Mouse (Mus musculus) MEL (cell line): ENCODE results near the gene Tbcb. TPM values are rescaled to one million over a fixed set of nuclear protein-coding genes. Genes with fewer than 3 reads are reported as not detected.
A peak's percentile ranks its signal among the peaks of the same experiment; 100 is the strongest.

Experiments
- DNase-seq: peaks from one replicate; pipeline ENCODE4 v3.0.0; 2011; ENCODE audit warnings: low read depth, low spot score
- H3K27ac ChIP-seq: 2 replicates; pipeline ENCODE4 v1.5.1; 2012; ENCODE audit warnings: low read depth, mild to moderate bottlenecking, control low read depth, low read length, moderate library complexity; ENCODE audit not compliant: control insufficient read depth
- H3K27me3 ChIP-seq, 2 experiments: fragments of 150-350 bp in 1 of 2; sonication (generic) in 1 of 2; 2 replicates each; pipeline ENCODE4 v1.6.1; 2012; ENCODE audit warnings: low read length in 2 of 2, mild to moderate bottlenecking in 2 of 2, improper control_type of control experiment in 1 of 2, moderate library complexity in 1 of 2; ENCODE audit not compliant: insufficient read depth in 2 of 2, control insufficient read depth in 1 of 2
- H3K36me3 ChIP-seq, 2 experiments: 2 replicates each; pipeline ENCODE4 v1.6.1; 2012 to 2014; ENCODE audit warnings: low read length in 2 of 2, improper control_type of control experiment in 1 of 2, inconsistent platforms in 1 of 2, mild to moderate bottlenecking in 1 of 2; ENCODE audit not compliant: insufficient read depth in 2 of 2, control insufficient read depth in 1 of 2
- H3K4me1 ChIP-seq, 2 experiments: fragments of 150-350 bp in 1 of 2; sonication (generic) in 1 of 2; 2 replicates each; pipeline ENCODE4 v1.6.1; 2012; ENCODE audit warnings: low read length in 2 of 2, improper control_type of control experiment in 1 of 2, mild to moderate bottlenecking in 1 of 2; ENCODE audit not compliant: insufficient read depth in 2 of 2, control insufficient read depth in 1 of 2
- H3K4me3 ChIP-seq, 2 experiments: fragments of 150-350 bp in 1 of 2; sonication (generic) in 1 of 2; 2 replicates each; pipeline ENCODE4 v1.5.1; 2012; ENCODE audit warnings: low read depth in 2 of 2, low read length in 2 of 2, mild to moderate bottlenecking in 2 of 2, moderate library complexity in 2 of 2, control low read depth in 1 of 2, improper control_type of control experiment in 1 of 2; ENCODE audit not compliant: control insufficient read depth in 1 of 2, insufficient read depth in 1 of 2
- H3K79me2 ChIP-seq: 2 replicates; pipeline ENCODE4 v1.6.1; 2012; ENCODE audit warnings: mild to moderate bottlenecking, low read length, moderate library complexity; ENCODE audit not compliant: control insufficient read depth, poor library complexity, insufficient read depth
- H3K9ac ChIP-seq: 2 replicates; pipeline ENCODE4 v1.6.1; 2012; ENCODE audit warnings: low read depth, mild to moderate bottlenecking, control low read depth, low read length, moderate library complexity; ENCODE audit not compliant: control insufficient read depth, poor library complexity, severe bottlenecking
- H3K9me3 ChIP-seq: fragments of 150-350 bp; sonication (generic); replicated peaks from 2 replicates; pipeline ENCODE4 v1.6.1; 2012; ENCODE audit warnings: mild to moderate bottlenecking, low read length, improper control_type of control experiment, moderate library complexity; ENCODE audit not compliant: insufficient read depth
- BHLHE40 ChIP-seq: IDR thresholded peaks from 2 replicates; pipeline ENCODE4 v1.6.1; 2012; ENCODE audit warnings: low read depth, mild to moderate bottlenecking, inconsistent platforms, low read length, improper control_type of control experiment, borderline replicate concordance
- E2F4 ChIP-seq: IDR thresholded peaks from 2 replicates; pipeline ENCODE4 v1.6.1; 2011; ENCODE audit warnings: low read depth, low read length, improper control_type of control experiment, borderline replicate concordance
- ELF1 ChIP-seq: IDR thresholded peaks from 2 replicates; pipeline ENCODE4 v1.6.1; 2014; ENCODE audit warnings: low read depth, mild to moderate bottlenecking, inconsistent platforms, low read length, improper control_type of control experiment, moderate library complexity
- GABPA ChIP-seq: IDR thresholded peaks from 2 replicates; pipeline ENCODE4 v1.6.1; 2012; ENCODE audit warnings: low read depth, mild to moderate bottlenecking, inconsistent platforms, low read length, improper control_type of control experiment, moderate library complexity
- HCFC1 ChIP-seq: IDR thresholded peaks from 2 replicates; pipeline ENCODE4 v1.6.1; 2012; ENCODE audit warnings: low read depth, mild to moderate bottlenecking, inconsistent platforms, low read length, improper control_type of control experiment, moderate library complexity
- JUND ChIP-seq: IDR thresholded peaks from 2 replicates; pipeline ENCODE4 v1.6.1; 2011; ENCODE audit warnings: low read depth, mild to moderate bottlenecking, improper control_type of control experiment, low read length
- KAT2A ChIP-seq: conservative IDR thresholded peaks from 2 replicates; pipeline ENCODE4 v1.6.1; 2012; ENCODE audit warnings: low read depth, low read length, improper control_type of control experiment, inconsistent platforms
- MAFK ChIP-seq: IDR thresholded peaks from 2 replicates; pipeline ENCODE4 v1.6.1; 2011; ENCODE audit warnings: low read depth, mild to moderate bottlenecking, low read length, improper control_type of control experiment, borderline replicate concordance
- MAZ ChIP-seq: IDR thresholded peaks from 2 replicates; pipeline ENCODE4 v1.6.1; 2012; ENCODE audit warnings: low read depth, mild to moderate bottlenecking, inconsistent platforms, low read length, improper control_type of control experiment
- MXI1 ChIP-seq: IDR thresholded peaks from 2 replicates; pipeline ENCODE4 v1.6.1; 2011; ENCODE audit warnings: mild to moderate bottlenecking, low read depth, low read length, improper control_type of control experiment
- MYB ChIP-seq: IDR thresholded peaks from 2 replicates; pipeline ENCODE4 v1.6.1; 2011; ENCODE audit warnings: mild to moderate bottlenecking, low read depth, low read length, improper control_type of control experiment
- NELFE ChIP-seq: IDR thresholded peaks from 2 replicates; pipeline ENCODE4 v1.6.1; 2011; ENCODE audit warnings: low read depth, low read length, improper control_type of control experiment
- NRF1 ChIP-seq: IDR thresholded peaks from 2 replicates; pipeline ENCODE4 v1.6.1; 2014; ENCODE audit warnings: low read depth, mild to moderate bottlenecking, inconsistent platforms, low read length, improper control_type of control experiment, moderate library complexity; ENCODE audit not compliant: poor library complexity, insufficient read depth, severe bottlenecking
- POLR2A ChIP-seq, 2 experiments: IDR thresholded peaks; 2 replicates each; pipeline ENCODE4 v1.6.1; 2011 to 2012; ENCODE audit warnings: low read length in 2 of 2, mild to moderate bottlenecking in 2 of 2, control low read depth in 1 of 2, improper control_type of control experiment in 1 of 2, low read depth in 1 of 2, moderate library complexity in 1 of 2; ENCODE audit not compliant: control insufficient read depth in 1 of 2, insufficient read depth in 1 of 2, poor library complexity in 1 of 2
- RAD21 ChIP-seq: IDR thresholded peaks from 2 replicates; pipeline ENCODE4 v1.6.1; 2011; ENCODE audit warnings: mild to moderate bottlenecking, low read depth, low read length, improper control_type of control experiment
- SIN3A ChIP-seq: IDR thresholded peaks from 2 replicates; pipeline ENCODE4 v1.6.1; 2012; ENCODE audit warnings: low read length, improper control_type of control experiment, inconsistent platforms
- SMC3 ChIP-seq: IDR thresholded peaks from 2 replicates; pipeline ENCODE4 v1.6.1; 2011; ENCODE audit warnings: low read depth, low read length, improper control_type of control experiment
- TAL1 ChIP-seq: IDR thresholded peaks from 2 replicates; pipeline ENCODE4 v1.6.1; 2012; ENCODE audit warnings: mild to moderate bottlenecking, inconsistent platforms, low read length, moderate library complexity, mixed read lengths
- TCF12 ChIP-seq: IDR thresholded peaks from 2 replicates; pipeline ENCODE4 v1.6.1; 2014; ENCODE audit warnings: low read depth, mild to moderate bottlenecking, inconsistent platforms, low read length, improper control_type of control experiment, moderate library complexity
- USF2 ChIP-seq, 2 experiments: IDR thresholded peaks; 2 replicates each; pipeline ENCODE4 v1.6.1; 2011 to 2012; ENCODE audit warnings: improper control_type of control experiment in 2 of 2, low read length in 2 of 2, borderline replicate concordance in 1 of 2, inconsistent platforms in 1 of 2, low read depth in 1 of 2, mild to moderate bottlenecking in 1 of 2; ENCODE audit not compliant: insufficient read depth in 1 of 2
- ZC3H11A ChIP-seq: IDR thresholded peaks from 2 replicates; pipeline ENCODE4 v1.6.1; 2012; ENCODE audit warnings: low read depth, mild to moderate bottlenecking, inconsistent platforms, low read length, improper control_type of control experiment
- ZKSCAN1 ChIP-seq: IDR thresholded peaks from 2 replicates; pipeline ENCODE4 v1.6.1; 2012; ENCODE audit warnings: low read depth, mild to moderate bottlenecking, inconsistent platforms, low read length, improper control_type of control experiment, moderate library complexity
- ZMIZ1 ChIP-seq: IDR thresholded peaks from 2 replicates; pipeline ENCODE4 v1.6.1; 2012; ENCODE audit warnings: low read depth, mild to moderate bottlenecking, inconsistent platforms, low read length, improper control_type of control experiment, moderate library complexity
- ZNF384 ChIP-seq: IDR thresholded peaks from 2 replicates; pipeline ENCODE4 v1.6.1; 2012; ENCODE audit warnings: low read depth, mild to moderate bottlenecking, inconsistent platforms, low read length, improper control_type of control experiment
- polyA plus RNA-seq, 2 experiments: library from polyadenylated mRNA; stranded (reverse) in 1 of 2; unstranded in 1 of 2; fragments of >175 nt in 1 of 2; fragments of >200 nt in 1 of 2; gene quantifications; 2 replicates each; pipeline versions ENCODE4 v1.2.1 to v1.2.4; 2012; ENCODE audit warnings: low replicate concordance in 2 of 2, low read depth in 1 of 2; ENCODE audit not compliant: insufficient read length in 2 of 2, insufficient read depth in 1 of 2, missing spikeins in 1 of 2
- total RNA-seq: library from RNA; depleted of rRNA; stranded (reverse); fragments of 300-350 nt; gene quantifications from 2 replicates; pipeline ENCODE4 v1.2.3, GENCODE M21; 2012

Gene Tbcb
- total and polyA plus RNA-seq, 3 experiments, result 54.8 to 72.6 TPM; not detected in 1

DNA sequence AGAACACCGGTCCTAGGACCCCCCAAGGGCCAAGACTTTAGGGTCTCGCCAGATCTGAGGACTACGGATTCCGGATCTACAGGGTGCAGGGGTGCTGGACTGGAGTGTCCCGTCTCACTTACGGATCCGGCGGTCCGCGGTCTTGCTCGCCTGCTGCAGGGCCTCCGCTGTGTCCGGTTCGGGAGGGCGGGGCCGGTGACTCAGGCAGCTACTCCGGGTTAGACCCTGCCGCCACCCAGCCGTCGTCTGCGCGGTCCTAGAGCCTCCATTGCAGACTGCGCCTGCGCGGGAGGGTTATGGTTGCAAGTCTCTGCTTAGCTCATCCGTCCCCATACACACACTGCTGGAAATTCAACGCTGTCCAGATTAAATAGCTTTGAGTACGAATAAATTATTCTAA, 37.2 kb downstream of the Tbcb start (continued):
- no peak for TF ChIP-seq USF2 (IDR thresholded peaks at IDR 0.05; ENCODE audit: borderline replicate concordance in 1 of 2, insufficient read depth in 1 of 2, low read depth in 1 of 2, low read length in 2 of 2)
- TF ChIP-seq ZMIZ1, result no peak
- no peak for TF ChIP-seq KAT2A
- TF ChIP-seq NRF1, result peak; percentile 86
- no peak for TF ChIP-seq MXI1
- no peak for TF ChIP-seq TAL1
- TF ChIP-seq ZC3H11A, result no peak
- no peak for TF ChIP-seq JUND
- TF ChIP-seq MAZ, result no peak; the same call in 1 of the 2 replicates
- TF ChIP-seq ZNF384, result peak; percentile 77
- TF ChIP-seq ZKSCAN1, result no peak

- Histone ChIP-seq H3K27ac (peak overlapping the region; percentile 76), H3K4me1 (peaks cover 0 to 17% of the 10 kb centered on the region in 2 experiments; a peak in 3 of 4 replicates), H3K27me3 (no peaks in the 10 kb centered on the region), H3K9ac (peak overlapping the region; percentile 68), H3K36me3 (peaks cover 0 to 14% of the 10 kb centered on the region in 2 experiments; a peak in 2 of 4 replicates), H3K4me3 (peak overlapping the region; percentile 57 to 66), H3K79me2 (peaks cover 9% of the 10 kb centered on the region), H3K9me3 (no peaks in the 10 kb centered on the region)
- TF ChIP-seq ELF1 (0 out of 2 replicates have a peak, but pooled peaks have one; percentile 46), ZNF384 (peak; percentile 98), ZMIZ1 (0 out of 2 replicates have a peak, but pooled peaks have one; percentile 22), MAFK (no peak), MAZ (peak; percentile 49; the same call in 1 of the 2 replicates), MXI1 (peak; percentile 42), GABPA (no peak), USF2 (IDR thresholded peaks at IDR 0.05; ENCODE audit: borderline replicate concordance in 1 of 2, insufficient read depth in 1 of 2, low read depth in 1 of 2, low read length in 2 of 2) (no peak), SMC3 (no peak), MYB (no peak), POLR2A (IDR thresholded peaks at IDR 0.05; ENCODE audit: control insufficient read depth in 1 of 2, insufficient read depth in 1 of 2, low read depth in 1 of 2, low read length in 2 of 2, poor library complexity in 1 of 2) (no peak), ZKSCAN1 (peak; percentile 34; the same call in 1 of the 2 replicates), SIN3A (peak; percentile 72; the same call in 1 of the 2 replicates), NRF1 (no peak; the same call in 1 of the 2 replicates), BHLHE40 (no peak), NELFE (0 out of 2 replicates have a peak, but pooled peaks have one; percentile 18), HCFC1 (peak; percentile 69), E2F4 (no peak), RAD21 (no peak), KAT2A (no peak), TCF12 (no peak)
- DNase-seq, result peak; percentile 77
Observed at GRCm38 (mm10) chr7:30194101-30194831, 37.8 kb downstream of the Tbcb start.
